Mouse (Mus musculus): ENCODE measurements around the gene Clmp. TPM values are rescaled to one million over a fixed set of nuclear protein-coding genes. Genes with fewer than 3 reads are reported as not detected.

Gene Clmp
- total RNA-seq, 1 experiment = 1.7 TPM

DNA sequence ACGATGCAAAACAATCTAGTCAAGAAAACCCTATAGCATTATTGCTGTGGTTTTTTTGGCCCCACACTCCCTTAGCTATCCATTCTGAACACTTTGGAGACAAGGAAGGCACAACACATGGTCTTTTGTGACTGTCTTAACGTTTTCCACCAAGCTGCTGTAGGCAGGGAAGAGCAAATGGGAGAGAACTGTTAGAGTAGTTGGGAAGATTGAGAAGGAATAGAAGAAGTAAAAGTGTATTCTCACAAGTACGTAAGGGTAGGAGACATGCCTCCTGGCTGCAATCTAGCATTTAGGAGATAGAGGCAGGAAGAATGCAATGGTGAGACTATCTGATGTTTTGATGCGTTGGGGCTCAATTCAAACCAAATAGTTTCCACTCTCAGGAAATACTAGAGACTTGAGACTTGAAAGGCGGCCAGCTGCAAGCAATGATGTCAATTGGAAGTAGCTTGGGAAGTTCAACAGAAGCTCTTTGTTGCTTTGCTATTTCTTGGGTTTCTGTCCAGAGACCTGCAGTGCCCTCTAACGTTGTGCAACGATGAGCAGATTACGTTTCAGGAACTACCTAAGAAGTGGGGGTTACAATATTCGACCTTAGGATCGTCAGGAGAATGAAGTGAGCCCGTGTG is 121.6 kb downstream of the Clmp start:
- H3K9ac ChIP-seq (ENCODE audit: insufficient read depth, low read depth, low read length, poor library complexity, severe bottlenecking) = no peak overlapping the region
- DNase-seq (ENCODE audit: low read depth, low spot score) = no peak
- no peak for TF ChIP-seq MAFK (IDR thresholded peaks at IDR 0.05; ENCODE audit: insufficient read depth, low read depth, low read length)
- TF ChIP-seq CHD2 (IDR thresholded peaks at IDR 0.05; ENCODE audit: low read depth, low read length) = no peak; the same call in 1 of the 2 replicates
- TF ChIP-seq HCFC1 (IDR thresholded peaks at IDR 0.05; ENCODE audit: borderline replicate concordance, insufficient read depth, low read length) = no peak
- TF ChIP-seq ZC3H11A (IDR thresholded peaks at IDR 0.05; ENCODE audit: borderline replicate concordance, low read depth, low read length) = no peak
- TF ChIP-seq ZNF384 (IDR thresholded peaks at IDR 0.05; ENCODE audit: low read depth, low read length) = no peak
- in situ Hi-C loops (cut with MboI; ENCODE audit: low sequenced_read_pairs in 2 of 2, unreplicated experiment in 2 of 2) = no loop called here
- no peak overlapping the region for H3K4me3 ChIP-seq (ENCODE audit: insufficient read depth in 1 of 2, low read depth in 1 of 2, low read length in 2 of 2, poor library complexity in 1 of 2, severe bottlenecking in 1 of 2)
- peaks cover 21% of the 10 kb centered on the region for H3K36me3 ChIP-seq (ENCODE audit: control insufficient read depth, insufficient read depth, low read length, poor library complexity, severe bottlenecking)
- no peaks in the 10 kb centered on the region for H3K4me1 ChIP-seq (ENCODE audit: control insufficient read depth in 2 of 2, insufficient read depth in 2 of 2, low read length in 2 of 2, poor library complexity in 1 of 2)
- H3K9me3 ChIP-seq (ENCODE audit: control insufficient read depth, insufficient read depth, low read depth, low read length) = no peaks in the 10 kb centered on the region
- no peak overlapping the region for H3K27ac ChIP-seq (ENCODE audit: insufficient read depth, low read depth, low read length, poor library complexity, severe bottlenecking)

DNA sequence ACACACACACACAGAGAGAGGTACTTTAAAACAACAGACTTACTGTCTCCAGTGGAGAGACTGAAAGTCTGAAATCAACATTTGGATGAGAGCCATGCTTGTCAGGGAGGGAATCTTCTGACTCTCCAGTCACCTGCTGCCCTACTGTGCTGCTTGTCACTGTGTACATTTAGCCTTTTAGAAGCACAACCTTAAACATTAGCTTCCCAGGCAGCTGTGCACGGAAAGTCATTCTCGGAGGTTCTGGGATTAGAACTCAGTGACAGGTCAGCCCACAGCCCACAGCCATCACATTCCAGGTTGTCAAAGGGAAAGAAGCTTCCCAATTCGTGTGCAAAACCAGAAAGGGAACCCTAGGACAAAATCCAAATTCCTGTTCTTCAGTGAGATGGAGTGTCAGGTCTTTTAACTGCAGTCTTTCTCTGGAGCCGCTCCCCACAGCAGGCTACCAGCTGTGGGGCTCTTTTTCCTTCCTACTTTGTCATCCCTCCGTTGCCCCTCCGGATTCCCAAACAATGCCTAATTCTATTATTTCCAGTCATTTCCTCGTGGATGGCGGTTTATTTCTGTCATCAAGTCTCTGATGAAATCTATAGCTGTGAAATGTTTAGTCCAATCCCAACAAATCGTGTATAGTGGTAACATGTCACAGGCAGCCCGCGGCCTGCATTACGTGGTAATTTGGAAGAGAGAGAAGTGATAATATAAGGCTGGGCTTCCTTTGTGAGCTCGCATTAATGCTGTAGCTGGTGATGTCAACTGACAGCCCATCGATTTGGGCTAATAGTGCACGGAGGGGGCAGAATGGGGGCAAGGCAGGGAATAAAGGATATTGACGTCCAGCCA is 122.5 kb downstream of the Clmp start:
- in situ Hi-C loops (cut with MboI; ENCODE audit: low sequenced_read_pairs in 2 of 2, unreplicated experiment in 2 of 2) = no loop called here
- Histone ChIP-seq H3K9me3 (ENCODE audit: control insufficient read depth, insufficient read depth, low read depth, low read length) (no peaks in the 10 kb centered on the region), H3K27ac (ENCODE audit: insufficient read depth, low read depth, low read length, poor library complexity, severe bottlenecking) (no peak overlapping the region), H3K4me1 (ENCODE audit: control insufficient read depth in 2 of 2, insufficient read depth in 2 of 2, low read length in 2 of 2, poor library complexity in 1 of 2) (no peaks in the 10 kb centered on the region), H3K9ac (ENCODE audit: insufficient read depth, low read depth, low read length, poor library complexity, severe bottlenecking) (no peak overlapping the region), H3K4me3 (ENCODE audit: insufficient read depth in 1 of 2, low read depth in 1 of 2, low read length in 2 of 2, poor library complexity in 1 of 2, severe bottlenecking in 1 of 2) (no peak overlapping the region), H3K36me3 (ENCODE audit: control insufficient read depth, insufficient read depth, low read length, poor library complexity, severe bottlenecking) (peaks cover 16% of the 10 kb centered on the region)
- TF ChIP-seq ZNF384 (IDR thresholded peaks at IDR 0.05; ENCODE audit: low read depth, low read length) (no peak), CHD2 (IDR thresholded peaks at IDR 0.05; ENCODE audit: low read depth, low read length) (no peak), HCFC1 (IDR thresholded peaks at IDR 0.05; ENCODE audit: borderline replicate concordance, insufficient read depth, low read length) (no peak), MAFK (IDR thresholded peaks at IDR 0.05; ENCODE audit: insufficient read depth, low read depth, low read length) (no peak), ZC3H11A (IDR thresholded peaks at IDR 0.05; ENCODE audit: borderline replicate concordance, low read depth, low read length) (no peak)
- DNase-seq (ENCODE audit: low read depth, low spot score) = no peak

DNA sequence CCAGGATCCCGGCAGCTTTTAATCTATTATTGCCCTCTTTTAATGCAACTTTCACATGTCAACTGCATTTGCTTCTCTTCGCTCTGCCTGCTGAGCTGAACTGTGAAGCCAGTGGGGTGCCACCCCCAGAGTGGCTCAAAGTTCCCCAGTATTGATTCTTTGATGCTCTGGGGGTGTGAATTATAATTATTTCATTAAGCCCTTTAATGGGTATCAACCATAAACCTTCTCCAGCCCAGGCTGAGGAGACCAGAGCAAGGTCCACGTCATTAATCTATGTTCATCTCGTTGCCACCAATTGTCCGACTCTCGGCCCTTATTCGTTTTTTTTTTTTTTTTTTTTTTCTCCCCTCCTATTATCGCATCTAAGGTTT is 123.1 kb downstream of the Clmp start:
- peaks cover 10% of the 10 kb centered on the region for H3K36me3 ChIP-seq (ENCODE audit: control insufficient read depth, insufficient read depth, low read length, poor library complexity, severe bottlenecking)
- TF ChIP-seq HCFC1 (IDR thresholded peaks at IDR 0.05; ENCODE audit: borderline replicate concordance, insufficient read depth, low read length) = no peak
- TF ChIP-seq ZNF384 (IDR thresholded peaks at IDR 0.05; ENCODE audit: low read depth, low read length) = no peak
- no peak for TF ChIP-seq ZC3H11A (IDR thresholded peaks at IDR 0.05; ENCODE audit: borderline replicate concordance, low read depth, low read length)
- no peak for TF ChIP-seq MAFK (IDR thresholded peaks at IDR 0.05; ENCODE audit: insufficient read depth, low read depth, low read length)
- TF ChIP-seq CHD2 (IDR thresholded peaks at IDR 0.05; ENCODE audit: low read depth, low read length) = no peak
- no peak overlapping the region for H3K4me3 ChIP-seq (ENCODE audit: insufficient read depth in 1 of 2, low read depth in 1 of 2, low read length in 2 of 2, poor library complexity in 1 of 2, severe bottlenecking in 1 of 2)
- H3K9me3 ChIP-seq (ENCODE audit: control insufficient read depth, insufficient read depth, low read depth, low read length) = no peaks in the 10 kb centered on the region
- DNase-seq (ENCODE audit: low read depth, low spot score) = no peak
- in situ Hi-C loops (cut with MboI; ENCODE audit: low sequenced_read_pairs in 2 of 2, unreplicated experiment in 2 of 2) = no loop called here
- no peaks in the 10 kb centered on the region for H3K4me1 ChIP-seq (ENCODE audit: control insufficient read depth in 2 of 2, insufficient read depth in 2 of 2, low read length in 2 of 2, poor library complexity in 1 of 2)
- no peak overlapping the region for H3K27ac ChIP-seq (ENCODE audit: insufficient read depth, low read depth, low read length, poor library complexity, severe bottlenecking)
- H3K9ac ChIP-seq (ENCODE audit: insufficient read depth, low read depth, low read length, poor library complexity, severe bottlenecking) = no peak overlapping the region

DNA sequence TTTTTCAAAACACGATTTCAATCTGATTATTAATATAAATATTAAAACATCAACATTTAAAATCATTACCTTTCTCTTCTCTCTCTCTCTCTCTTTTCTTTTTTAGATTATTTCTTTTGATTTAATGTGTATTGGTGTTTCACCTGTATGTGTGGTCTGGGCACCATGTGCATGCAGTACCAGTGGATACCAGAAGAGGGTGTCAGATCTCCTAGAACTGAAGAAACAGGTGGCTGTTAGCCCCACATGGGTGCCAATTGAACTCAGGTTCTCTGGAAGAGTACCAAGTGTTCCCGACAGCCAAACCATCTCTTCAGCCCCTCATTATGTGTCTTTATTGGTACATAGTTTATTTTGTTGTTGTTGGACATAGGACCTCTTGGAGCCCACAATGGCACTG is 126.1 kb downstream of the Clmp start:
- no peaks in the 10 kb centered on the region for H3K9me3 ChIP-seq (ENCODE audit: control insufficient read depth, insufficient read depth, low read depth, low read length)
- H3K9ac ChIP-seq (ENCODE audit: insufficient read depth, low read depth, low read length, poor library complexity, severe bottlenecking) = no peak overlapping the region
- TF ChIP-seq HCFC1 (IDR thresholded peaks at IDR 0.05; ENCODE audit: borderline replicate concordance, insufficient read depth, low read length) (no peak), MAFK (IDR thresholded peaks at IDR 0.05; ENCODE audit: insufficient read depth, low read depth, low read length) (no peak), ZC3H11A (IDR thresholded peaks at IDR 0.05; ENCODE audit: borderline replicate concordance, low read depth, low read length) (no peak), ZNF384 (IDR thresholded peaks at IDR 0.05; ENCODE audit: low read depth, low read length) (no peak), CHD2 (IDR thresholded peaks at IDR 0.05; ENCODE audit: low read depth, low read length) (no peak)
- H3K27ac ChIP-seq (ENCODE audit: insufficient read depth, low read depth, low read length, poor library complexity, severe bottlenecking) = no peak overlapping the region
- DNase-seq (ENCODE audit: low read depth, low spot score) = peak; percentile 78
- in situ Hi-C loops (cut with MboI; ENCODE audit: low sequenced_read_pairs in 2 of 2, unreplicated experiment in 2 of 2) = no loop called here
- H3K4me3 ChIP-seq (ENCODE audit: insufficient read depth in 1 of 2, low read depth in 1 of 2, low read length in 2 of 2, poor library complexity in 1 of 2, severe bottlenecking in 1 of 2) = no peak overlapping the region
- no peaks in the 10 kb centered on the region for H3K36me3 ChIP-seq (ENCODE audit: control insufficient read depth, insufficient read depth, low read length, poor library complexity, severe bottlenecking)
- H3K4me1 ChIP-seq (ENCODE audit: control insufficient read depth in 2 of 2, insufficient read depth in 2 of 2, low read length in 2 of 2, poor library complexity in 1 of 2) = no peaks in the 10 kb centered on the region
